Mouse (Mus musculus): ENCODE measurements around the gene Scrn3. TPM values are rescaled to one million over a fixed set of nuclear protein-coding genes. Genes with fewer than 3 reads are reported as not detected.

Gene Scrn3
- polyA plus RNA-seq (2015; fragmentation: Nextera tagmentation; extraction: Ambion mirVana): 12.9 and 15.0 TPM in 2 replicates

DNA sequence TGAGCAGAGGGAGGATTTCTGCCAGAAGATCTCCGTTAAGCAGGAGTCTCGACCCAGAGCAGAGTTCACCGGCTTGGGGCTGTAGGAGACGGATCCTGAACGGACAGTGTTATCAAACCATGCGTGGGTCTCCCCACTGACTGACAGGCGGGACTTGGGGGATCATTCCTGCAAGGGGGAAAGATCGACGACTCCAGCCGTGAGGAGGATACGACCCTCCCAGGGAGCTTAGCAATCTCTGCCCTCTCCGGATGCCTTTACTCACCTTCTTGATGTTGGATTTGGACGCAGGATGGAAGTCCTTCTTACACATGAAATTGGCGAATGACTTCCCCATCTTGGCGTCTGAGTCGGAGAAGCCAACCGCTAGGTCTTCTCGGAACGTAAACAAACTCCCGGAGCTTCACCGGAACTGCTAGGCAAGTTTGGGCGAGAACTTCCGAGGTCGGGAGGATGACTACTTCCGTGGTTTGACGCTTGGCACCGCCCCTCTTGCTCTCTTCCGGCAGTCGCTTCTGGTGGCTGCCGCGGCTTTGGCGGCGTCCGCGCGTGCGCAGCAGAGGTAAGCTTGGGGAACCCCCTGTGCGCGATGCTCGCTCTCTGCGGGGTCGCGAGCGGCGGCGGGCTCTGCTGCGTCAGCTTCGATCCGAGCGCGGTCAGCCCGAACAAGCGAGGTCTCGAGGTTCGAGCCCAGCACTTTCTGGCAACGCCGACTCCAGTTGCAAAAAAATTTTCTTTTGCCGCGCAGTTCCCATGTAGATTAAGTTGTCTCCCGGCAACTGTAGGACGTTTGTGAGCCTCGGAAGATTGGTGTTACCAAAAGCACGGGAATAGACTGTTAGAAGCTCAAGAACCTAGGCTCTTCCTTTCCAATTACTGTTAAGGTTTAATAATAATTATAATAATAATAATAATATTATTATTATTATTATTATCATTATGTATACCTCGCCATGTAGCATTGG, at the start of gene Scrn3, which contains the start of gene Cir1:
Scrn3 (plus strand) TSS at position 450 of the 965 bp plus-strand sequence.
Cir1 (minus strand) TSS at position 550 of the 965 bp plus-strand sequence.

DNA sequence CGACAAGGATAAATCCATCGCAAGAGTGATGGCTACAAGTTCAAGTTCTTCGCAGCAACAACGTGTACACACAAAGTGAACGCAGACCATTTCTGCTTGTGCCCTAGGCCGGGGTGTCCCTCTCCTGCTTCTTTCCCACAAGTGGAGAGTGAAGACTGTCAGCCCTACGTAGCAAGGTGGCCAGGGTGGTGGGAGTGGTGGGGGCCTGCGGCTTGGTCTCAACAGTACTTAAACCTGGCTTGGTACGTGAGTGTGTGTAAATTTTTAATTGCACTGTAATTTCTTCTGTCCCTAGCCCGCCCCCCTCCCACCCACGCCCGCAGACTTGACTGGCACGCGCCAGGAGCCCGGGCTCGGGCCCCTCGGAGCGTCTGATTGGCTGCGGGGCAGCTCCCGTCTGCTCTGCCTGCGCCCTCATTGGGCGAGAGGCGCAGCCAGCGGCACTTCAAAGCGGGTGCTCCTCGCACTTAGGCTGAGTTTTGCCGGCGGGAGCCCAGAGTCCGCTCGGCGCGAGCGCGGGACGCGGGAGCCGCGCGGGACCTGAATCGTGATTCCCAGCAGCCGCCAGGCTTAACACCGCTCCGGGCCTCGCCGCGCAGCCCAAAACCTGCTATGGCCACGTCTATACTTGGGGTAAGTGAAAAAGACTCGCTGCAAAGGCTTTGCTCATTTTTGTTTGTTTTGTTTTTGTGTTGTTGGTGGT, 40.8 kb upstream of the Scrn3 start, which contains the start of gene Sp9:
Sp9 (plus strand) TSS at position 467 of the 703 bp plus-strand sequence.

DNA sequence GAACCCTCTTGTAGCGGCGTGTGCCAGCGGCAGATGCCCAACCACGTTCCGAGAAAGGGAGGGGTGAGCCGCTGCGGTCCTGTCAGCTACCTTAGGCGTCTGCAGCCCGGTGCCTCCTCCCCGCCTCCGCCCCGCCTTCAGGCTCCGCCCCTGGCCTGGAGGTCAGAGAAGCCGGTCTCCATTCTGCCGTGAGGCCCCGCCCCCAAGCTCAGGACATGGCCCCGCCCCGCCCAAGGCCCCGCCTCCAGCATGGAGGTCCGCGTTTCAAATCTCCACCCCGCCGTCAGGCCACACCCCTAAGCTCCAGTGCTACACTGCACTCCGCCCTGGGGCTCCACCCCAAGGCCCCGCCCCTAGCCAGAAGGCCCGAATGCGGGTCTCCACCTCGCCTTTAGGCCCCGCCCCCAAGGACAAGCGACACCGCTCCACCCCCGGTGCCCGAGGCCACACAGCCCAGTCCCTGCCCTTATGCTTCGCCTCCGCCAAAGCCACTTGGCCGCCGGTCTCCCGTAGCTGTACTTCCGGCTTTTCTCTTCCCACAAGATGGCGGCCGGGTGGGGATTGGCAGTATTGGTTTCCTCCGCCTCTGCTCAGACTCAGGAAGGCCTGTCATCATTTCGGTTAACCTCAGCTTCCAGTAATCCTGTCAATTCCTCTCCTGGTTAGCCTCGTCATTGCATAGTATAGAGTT, 74.1 kb downstream of the Scrn3 start, which contains the start of gene Gpr155:
Gpr155 (minus strand) TSS at position 217 of the 691 bp plus-strand sequence.

Other genes with a start within 250 kb of the Scrn3 start
- gene Ola1, start 93.7 kb upstream of the Scrn3 start, polyA plus RNA-seq (2015; fragmentation: Nextera tagmentation; extraction: Ambion mirVana): 81.6 and 85.6 TPM in 2 replicates
- 0.03 TPM in 1 of 2 replicates, not detected in the other for gene Sp9, start 40.7 kb upstream of the Scrn3 start, polyA plus RNA-seq (2015; fragmentation: Nextera tagmentation; extraction: Ambion mirVana)
- gene Cir1, start 100 bp downstream of the Scrn3 start, polyA plus RNA-seq (2015; fragmentation: Nextera tagmentation; extraction: Ambion mirVana): 21.1 and 24.6 TPM in 2 replicates
- 8.0 and 8.3 TPM in 2 replicates for gene Gpr155, start 74.0 kb downstream of the Scrn3 start, polyA plus RNA-seq (2015; fragmentation: Nextera tagmentation; extraction: Ambion mirVana)
- 7.4 and 8.2 TPM in 2 replicates for gene Wipf1, start 217.1 kb downstream of the Scrn3 start, polyA plus RNA-seq (2015; fragmentation: Nextera tagmentation; extraction: Ambion mirVana)

Data from skeletal muscle tissue, postnatal 0 days (tissue).